Mouse (Mus musculus): ENCODE measurements around the gene Pcp4. TPM values are rescaled to one million over a fixed set of nuclear protein-coding genes. Genes with fewer than 3 reads are reported as not detected.
A peak's percentile ranks its signal among the peaks of the same experiment; 100 is the strongest.

Pcp4 gene
- polyA plus RNA-seq, 1 experiment from 2014 or later = 83.8 TPM

DNA sequence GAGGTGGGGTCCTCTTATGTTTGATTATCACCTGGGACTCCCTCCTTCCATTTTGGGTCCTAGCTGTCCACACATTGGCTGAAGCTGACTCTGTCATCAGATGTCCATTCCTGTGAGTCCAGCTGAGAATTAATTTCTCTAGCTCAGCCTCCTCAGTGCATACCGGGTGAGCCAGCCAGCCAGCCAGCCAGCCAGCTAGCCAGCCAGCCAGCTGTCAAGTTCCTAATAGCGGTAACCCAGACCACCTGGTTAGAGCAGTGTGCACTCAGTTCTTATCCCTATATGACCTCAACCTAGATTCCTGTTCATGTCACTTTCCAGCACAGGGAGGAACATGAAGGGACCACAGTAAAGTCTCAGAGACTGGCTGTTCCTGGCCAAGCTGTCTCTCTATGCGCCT is 47.1 kb downstream of the Pcp4 start:
- Histone ChIP-seq H3K36me3 (ENCODE audit: insufficient read depth, low read length) (no peaks in the 10 kb centered on the region), H3K9ac (replicated peaks; ENCODE audit: low read length) (no peak overlapping the region), H3K27ac (ENCODE audit: low read length) (no peak overlapping the region), H3K4me3 (ENCODE audit: low read length) (no peak overlapping the region), H3K9me3 (ENCODE audit: low read length) (no peaks in the 10 kb centered on the region), H3K4me1 (ENCODE audit: insufficient read depth, low read length) (no peaks in the 10 kb centered on the region), H3K27me3 (ENCODE audit: insufficient read depth, low read length) (no peaks in the 10 kb centered on the region), H3K4me2 (replicated peaks; ENCODE audit: low read depth, low read length) (no peak overlapping the region)
- 76% methylated on average over 3 of the region's 3 CpGs for WGBS
- no peak for ATAC-seq (ENCODE audit: low FRiP score, low TSS enrichment)

DNA sequence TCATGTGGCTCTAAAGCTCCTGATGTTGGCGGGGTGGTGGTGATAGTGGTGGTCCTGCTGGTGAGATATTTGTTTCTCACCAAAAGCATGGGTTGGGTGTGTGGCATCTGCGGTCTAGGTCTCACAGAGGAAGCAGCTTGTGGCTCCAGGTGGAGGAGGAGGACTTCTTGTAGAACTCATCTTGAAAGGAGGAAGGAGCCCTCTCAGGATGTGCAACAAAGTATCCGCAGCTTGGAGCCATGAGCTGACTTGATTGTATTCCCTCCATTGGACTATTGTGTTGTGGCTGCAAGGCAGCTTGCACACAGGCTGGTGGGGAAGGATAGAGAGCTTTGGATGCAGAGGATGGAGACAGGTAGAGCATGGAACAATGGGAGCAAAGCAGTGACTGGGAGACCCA is 60.1 kb downstream of the Pcp4 start:
- no peaks in the 10 kb centered on the region for H3K4me1 ChIP-seq (ENCODE audit: insufficient read depth, low read length)
- no peak for ATAC-seq (ENCODE audit: low FRiP score, low TSS enrichment)
- H3K36me3 ChIP-seq (ENCODE audit: insufficient read depth, low read length) = no peaks in the 10 kb centered on the region
- H3K27ac ChIP-seq (ENCODE audit: low read length) = no peak overlapping the region
- H3K4me2 ChIP-seq (replicated peaks; ENCODE audit: low read depth, low read length) = no peak overlapping the region
- H3K9ac ChIP-seq (replicated peaks; ENCODE audit: low read length) = no peak overlapping the region
- no peaks in the 10 kb centered on the region for H3K9me3 ChIP-seq (ENCODE audit: low read length)
- no peak overlapping the region for H3K4me3 ChIP-seq (ENCODE audit: low read length)
- WGBS = 96% methylated on average over 3 of the region's 3 CpGs
- H3K27me3 ChIP-seq (ENCODE audit: insufficient read depth, low read length) = no peaks in the 10 kb centered on the region

DNA sequence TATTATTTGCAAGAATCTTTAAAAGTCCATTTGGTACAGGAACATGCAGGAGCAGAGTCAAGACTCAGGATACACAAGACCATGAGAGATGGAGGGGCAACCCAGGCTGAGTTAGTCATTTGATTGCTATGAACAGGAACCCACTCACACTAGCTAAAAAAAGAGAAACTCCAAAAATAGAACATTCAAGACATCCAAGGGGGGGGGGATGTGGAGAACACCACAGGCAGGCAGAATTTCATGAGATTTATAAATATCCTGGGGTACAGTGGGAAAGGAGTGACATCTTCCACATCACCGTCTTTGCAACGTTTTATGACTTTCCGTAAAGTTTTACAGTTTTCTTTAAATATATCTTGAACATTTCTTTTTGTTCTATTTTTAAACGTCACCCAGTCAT is 61.1 kb downstream of the Pcp4 start:
- ATAC-seq (ENCODE audit: low FRiP score, low TSS enrichment) = no peak
- no peak overlapping the region for H3K27ac ChIP-seq (ENCODE audit: low read length)
- H3K4me2 ChIP-seq (replicated peaks; ENCODE audit: low read depth, low read length) = no peak overlapping the region
- H3K4me3 ChIP-seq (ENCODE audit: low read length) = no peak overlapping the region
- H3K36me3 ChIP-seq (ENCODE audit: insufficient read depth, low read length) = no peaks in the 10 kb centered on the region
- H3K27me3 ChIP-seq (ENCODE audit: insufficient read depth, low read length) = no peaks in the 10 kb centered on the region
- no peaks in the 10 kb centered on the region for H3K9me3 ChIP-seq (ENCODE audit: low read length)
- no peak overlapping the region for H3K9ac ChIP-seq (replicated peaks; ENCODE audit: low read length)
- H3K4me1 ChIP-seq (ENCODE audit: insufficient read depth, low read length) = no peaks in the 10 kb centered on the region
- WGBS = 67% methylated on average over 4 of the region's 4 CpGs

DNA sequence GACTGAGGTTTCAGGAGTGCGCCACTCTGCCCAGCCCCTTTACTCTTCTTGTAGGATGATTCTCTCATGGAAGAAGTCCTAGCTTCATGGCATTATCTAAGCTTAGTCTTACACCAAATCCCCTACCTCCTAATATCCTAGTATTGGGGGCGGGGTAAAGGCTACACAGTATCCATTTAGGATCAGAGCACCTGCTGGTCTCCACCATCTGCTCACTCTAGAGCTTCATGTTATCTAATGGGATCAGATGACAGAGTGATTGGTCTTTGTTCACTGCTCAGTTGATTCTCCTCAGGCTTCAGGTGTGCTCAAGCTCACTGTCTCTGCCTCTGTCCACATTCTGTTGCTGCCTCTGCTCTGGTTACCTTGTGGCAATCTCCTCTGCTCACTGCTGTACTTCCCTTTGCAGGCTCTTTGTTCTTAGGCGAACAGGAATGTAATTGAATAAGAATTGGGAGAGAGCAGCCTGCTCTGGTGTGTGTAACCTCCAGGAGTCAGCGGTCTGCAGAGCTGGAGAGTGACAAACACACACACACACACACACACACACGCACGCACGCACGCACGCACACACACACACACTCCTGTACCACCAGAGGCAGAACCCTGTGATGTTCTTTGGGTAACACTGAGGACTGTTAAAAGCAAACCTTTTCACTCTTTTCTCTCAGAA is 62.6 kb downstream of the Pcp4 start:
- no peak for ATAC-seq (ENCODE audit: low FRiP score, low TSS enrichment)
- 69% methylated on average over 9 of the region's 9 CpGs for WGBS

DNA sequence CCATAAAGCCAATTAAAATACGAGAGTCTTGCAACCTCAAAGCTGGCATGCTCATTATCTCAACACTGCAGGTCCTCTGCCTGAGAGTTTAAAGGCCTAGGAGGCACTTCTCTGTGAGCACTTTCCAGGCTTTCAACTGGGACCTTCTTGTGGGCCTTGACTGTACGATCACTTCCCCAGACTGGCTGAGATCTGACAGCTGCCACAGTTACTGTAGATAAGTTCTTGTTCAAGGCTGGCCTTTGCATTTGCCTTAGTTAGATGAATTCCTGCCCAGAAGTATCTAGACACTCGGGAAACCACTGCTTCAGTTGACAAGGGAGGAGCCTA is 63.1 kb downstream of the Pcp4 start:
- Histone ChIP-seq H3K36me3 (ENCODE audit: insufficient read depth, low read length) (no peaks in the 10 kb centered on the region), H3K9me3 (ENCODE audit: low read length) (no peaks in the 10 kb centered on the region), H3K27ac (ENCODE audit: low read length) (no peak overlapping the region), H3K4me1 (ENCODE audit: insufficient read depth, low read length) (no peaks in the 10 kb centered on the region), H3K4me2 (replicated peaks; ENCODE audit: low read depth, low read length) (no peak overlapping the region), H3K9ac (replicated peaks; ENCODE audit: low read length) (no peak overlapping the region), H3K27me3 (ENCODE audit: insufficient read depth, low read length) (no peaks in the 10 kb centered on the region), H3K4me3 (ENCODE audit: low read length) (no peak overlapping the region)
- WGBS = 54% methylated on average over 3 of the region's 3 CpGs
- ATAC-seq (ENCODE audit: low FRiP score, low TSS enrichment) = no peak

More for the DNA sequence above, 62.6 kb downstream of the Pcp4 start:
- no peaks in the 10 kb centered on the region for H3K4me1 ChIP-seq (ENCODE audit: insufficient read depth, low read length)
- no peak overlapping the region for H3K4me2 ChIP-seq (replicated peaks; ENCODE audit: low read depth, low read length)
- no peak overlapping the region for H3K9ac ChIP-seq (replicated peaks; ENCODE audit: low read length)
- no peak overlapping the region for H3K27ac ChIP-seq (ENCODE audit: low read length)
- H3K9me3 ChIP-seq (ENCODE audit: low read length) = no peaks in the 10 kb centered on the region
- H3K36me3 ChIP-seq (ENCODE audit: insufficient read depth, low read length) = no peaks in the 10 kb centered on the region
- no peaks in the 10 kb centered on the region for H3K27me3 ChIP-seq (ENCODE audit: insufficient read depth, low read length)
- H3K4me3 ChIP-seq (ENCODE audit: low read length) = no peak overlapping the region

DNA sequence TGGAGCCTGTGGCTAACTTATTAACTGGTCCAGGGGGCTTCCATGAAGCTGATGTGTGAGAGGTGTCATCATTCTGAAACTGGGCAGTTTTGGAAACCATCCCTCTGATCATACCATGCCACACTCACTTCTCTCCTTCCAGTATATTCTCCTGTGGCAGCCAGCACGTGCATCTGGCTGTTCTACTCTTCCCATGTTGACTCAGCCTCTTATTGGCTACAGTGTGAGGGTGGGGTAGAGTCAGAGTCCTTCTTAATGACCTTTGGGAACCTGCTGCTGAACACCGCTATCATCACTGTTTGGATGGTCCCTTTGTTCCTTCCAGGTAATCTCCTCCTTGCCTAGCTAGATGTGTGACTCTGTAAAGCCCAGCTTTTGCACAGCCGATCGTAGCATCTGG is 63.6 kb downstream of the Pcp4 start:
- no peaks in the 10 kb centered on the region for H3K36me3 ChIP-seq (ENCODE audit: insufficient read depth, low read length)
- no peak overlapping the region for H3K4me2 ChIP-seq (replicated peaks; ENCODE audit: low read depth, low read length)
- no peak overlapping the region for H3K27ac ChIP-seq (ENCODE audit: low read length)
- H3K4me1 ChIP-seq (ENCODE audit: insufficient read depth, low read length) = no peaks in the 10 kb centered on the region
- H3K9ac ChIP-seq (replicated peaks; ENCODE audit: low read length) = no peak overlapping the region
- no peak overlapping the region for H3K4me3 ChIP-seq (ENCODE audit: low read length)
- H3K9me3 ChIP-seq (ENCODE audit: low read length) = no peaks in the 10 kb centered on the region
- 71% methylated on average over 4 of the region's 4 CpGs for whole genome bisulfite sequencing
- ATAC-seq (ENCODE audit: low FRiP score, low TSS enrichment) = no peak
- no peaks in the 10 kb centered on the region for H3K27me3 ChIP-seq (ENCODE audit: insufficient read depth, low read length)

DNA sequence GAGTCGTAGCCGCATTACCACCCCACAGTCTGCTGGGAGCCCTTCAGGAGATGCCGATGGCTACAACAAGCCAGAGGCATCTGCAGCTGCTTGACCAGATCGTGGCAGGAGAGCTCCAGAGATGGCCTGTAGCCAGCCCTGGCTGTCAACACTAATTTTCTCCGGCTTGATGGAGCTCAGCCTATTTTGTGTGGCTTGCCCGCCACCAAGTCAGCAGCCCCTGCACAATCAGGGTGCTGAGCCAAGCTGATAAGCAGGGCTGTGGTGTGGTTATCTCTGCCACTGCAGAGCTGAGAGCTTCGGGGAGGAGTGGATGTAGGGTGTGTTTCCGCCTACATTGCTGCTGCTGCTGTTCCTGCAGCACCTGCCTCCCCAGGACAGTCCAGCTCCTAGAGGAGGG is 66.3 kb downstream of the Pcp4 start:
- no peak overlapping the region for H3K27ac ChIP-seq (ENCODE audit: low read length)
- H3K4me2 ChIP-seq (replicated peaks; ENCODE audit: low read depth, low read length) = no peak overlapping the region
- H3K4me3 ChIP-seq (ENCODE audit: low read length) = no peak overlapping the region
- WGBS = 70% methylated on average over 8 of the region's 8 CpGs
- H3K9me3 ChIP-seq (ENCODE audit: low read length) = no peaks in the 10 kb centered on the region
- no peaks in the 10 kb centered on the region for H3K36me3 ChIP-seq (ENCODE audit: insufficient read depth, low read length)
- H3K9ac ChIP-seq (replicated peaks; ENCODE audit: low read length) = no peak overlapping the region
- ATAC-seq (ENCODE audit: low FRiP score, low TSS enrichment) = no peak
- H3K4me1 ChIP-seq (ENCODE audit: insufficient read depth, low read length) = no peaks in the 10 kb centered on the region
- no peaks in the 10 kb centered on the region for H3K27me3 ChIP-seq (ENCODE audit: insufficient read depth, low read length)

DNA sequence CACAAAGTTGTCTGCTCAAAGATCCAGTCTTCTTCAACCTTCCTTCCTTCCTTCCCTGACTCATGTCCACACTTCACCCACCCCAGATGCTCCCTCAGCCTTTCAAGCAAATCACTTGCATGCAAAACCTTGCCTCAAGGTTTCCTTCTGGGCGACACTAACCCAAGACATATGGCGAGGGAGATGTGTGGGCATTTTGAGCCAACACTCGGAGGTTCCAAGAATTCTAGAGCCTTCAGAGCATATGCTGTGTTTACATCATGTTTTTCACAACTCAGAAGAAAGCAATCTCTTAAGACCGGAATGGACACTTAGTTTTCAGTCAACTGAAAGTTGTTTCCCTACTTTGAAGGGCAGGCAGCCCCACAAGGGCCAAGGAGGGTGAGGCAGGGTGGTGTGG is 67.9 kb downstream of the Pcp4 start:
- H3K27ac ChIP-seq (ENCODE audit: low read length) = no peak overlapping the region
- H3K36me3 ChIP-seq (ENCODE audit: insufficient read depth, low read length) = no peaks in the 10 kb centered on the region
- ATAC-seq (ENCODE audit: low FRiP score, low TSS enrichment) = no peak
- H3K4me3 ChIP-seq (ENCODE audit: low read length) = no peak overlapping the region
- no peaks in the 10 kb centered on the region for H3K9me3 ChIP-seq (ENCODE audit: low read length)
- H3K9ac ChIP-seq (replicated peaks; ENCODE audit: low read length) = no peak overlapping the region
- 0 out of 2 replicates have a peak, but pooled peaks cover 3% of the 10 kb centered on the region for H3K4me1 ChIP-seq (ENCODE audit: insufficient read depth, low read length)
- 87% methylated on average over 4 of the region's 4 CpGs for WGBS
- no peaks in the 10 kb centered on the region for H3K27me3 ChIP-seq (ENCODE audit: insufficient read depth, low read length)
- H3K4me2 ChIP-seq (replicated peaks; ENCODE audit: low read depth, low read length) = no peak overlapping the region

DNA sequence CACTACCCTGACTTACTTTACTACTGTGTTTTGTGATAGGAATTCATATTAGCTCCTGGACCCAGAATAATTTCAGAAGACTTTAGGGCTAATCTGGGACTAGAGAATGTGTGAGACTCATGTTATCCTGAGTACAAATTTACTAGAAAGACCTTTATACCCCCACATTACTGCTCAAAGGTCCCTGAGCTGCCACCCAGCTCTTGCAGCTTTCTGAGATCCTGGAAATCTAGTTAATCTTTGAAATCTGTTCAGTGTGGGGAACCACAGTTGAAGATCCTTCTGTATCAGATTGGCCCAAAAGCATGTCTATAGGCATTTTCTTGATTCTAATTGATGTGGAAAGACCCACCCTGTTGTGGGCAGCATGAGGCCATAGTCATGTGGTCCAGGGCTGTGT is 69.0 kb downstream of the Pcp4 start:
- Histone ChIP-seq H3K27me3 (ENCODE audit: insufficient read depth, low read length) (no peaks in the 10 kb centered on the region), H3K4me3 (ENCODE audit: low read length) (no peak overlapping the region), H3K4me1 (ENCODE audit: insufficient read depth, low read length) (0 out of 2 replicates have a peak, but pooled peaks cover 3% of the 10 kb centered on the region), H3K27ac (ENCODE audit: low read length) (peak overlapping the region; percentile 26; the same call in 1 of the 2 replicates), H3K9ac (replicated peaks; ENCODE audit: low read length) (no peak overlapping the region), H3K36me3 (ENCODE audit: insufficient read depth, low read length) (no peaks in the 10 kb centered on the region), H3K9me3 (ENCODE audit: low read length) (no peaks in the 10 kb centered on the region), H3K4me2 (replicated peaks; ENCODE audit: low read depth, low read length) (no peak overlapping the region)
- no peak for ATAC-seq (ENCODE audit: low FRiP score, low TSS enrichment)

DNA sequence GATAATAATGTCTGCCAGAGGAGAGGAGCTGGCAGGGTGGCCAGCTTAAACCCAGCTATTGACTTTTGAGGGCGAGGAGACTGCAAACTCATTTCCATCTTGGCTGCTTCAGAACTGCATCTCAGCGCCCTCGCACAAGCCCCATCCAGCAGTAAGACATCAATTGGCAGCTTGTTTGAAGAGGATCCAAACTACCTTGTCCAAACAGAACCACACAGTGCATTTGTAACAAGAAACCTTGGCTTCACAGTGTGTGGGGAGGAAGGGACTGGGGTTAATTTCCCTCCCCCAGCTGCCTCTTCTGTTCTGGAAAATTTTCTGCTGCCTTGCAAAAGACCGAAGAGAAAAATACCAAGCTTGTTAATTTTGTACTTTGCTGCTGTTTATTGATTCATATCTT is 71.7 kb downstream of the Pcp4 start:
- no peaks in the 10 kb centered on the region for H3K9me3 ChIP-seq (ENCODE audit: low read length)
- H3K4me1 ChIP-seq (ENCODE audit: insufficient read depth, low read length) = 0 out of 2 replicates have a peak, but pooled peaks cover 3% of the 10 kb centered on the region
- ATAC-seq (ENCODE audit: low FRiP score, low TSS enrichment) = no peak
- H3K27me3 ChIP-seq (ENCODE audit: insufficient read depth, low read length) = no peaks in the 10 kb centered on the region
- no peak overlapping the region for H3K4me3 ChIP-seq (ENCODE audit: low read length)
- H3K36me3 ChIP-seq (ENCODE audit: insufficient read depth, low read length) = no peaks in the 10 kb centered on the region
- no peak overlapping the region for H3K4me2 ChIP-seq (replicated peaks; ENCODE audit: low read depth, low read length)
- no peak overlapping the region for H3K9ac ChIP-seq (replicated peaks; ENCODE audit: low read length)
- WGBS = 31% methylated on average over 4 of the region's 4 CpGs
- no peak overlapping the region for H3K27ac ChIP-seq (ENCODE audit: low read length)
